Mouse (Mus musculus) brain, embryonic 18.5 days (tissue): ENCODE measurements at regions not wholly inside any gene's neighbourhood (a gene's known extent, or its start where the extent isn't known, plus 50 kb on each side); places are given as distances from the start of the nearest gene placed in this dataset.
"Not testable (repeated sequence)": the region's sequence is repeated elsewhere in the genome, so short reads cannot be mapped to it uniquely, and the experiment has no call there.

Source experiments
- DNase-seq: peaks from one replicate; pipeline ENCODE4 v3.0.0-alpha.2; 2012; ENCODE audit warnings: low read depth, low spot score

GRCm38 (mm10) chr8:102223097-102223496, 562.3 kb downstream of the Cdh11 start:
- DNase-seq, result no peak

DNA sequence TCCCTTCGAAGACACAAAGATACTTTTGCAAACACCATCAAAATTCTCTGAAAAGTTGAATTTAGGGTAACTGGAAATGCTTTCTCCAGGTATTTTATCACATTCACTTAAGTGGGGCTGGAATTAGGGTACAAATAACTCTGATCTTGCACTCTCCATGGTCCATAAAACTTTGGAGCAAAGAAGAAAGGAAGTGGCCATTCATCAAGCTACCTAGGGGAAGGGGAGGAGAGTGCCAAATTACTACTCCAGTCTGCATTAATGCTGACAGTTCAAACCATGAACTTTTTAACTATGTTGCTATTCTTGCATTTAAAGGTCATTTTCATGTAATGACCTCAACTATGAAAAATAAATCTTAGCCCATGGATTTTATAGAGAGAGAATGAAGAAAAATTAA, 579.8 kb downstream of the Cdh11 start:
- no peak for DNase-seq

DNA sequence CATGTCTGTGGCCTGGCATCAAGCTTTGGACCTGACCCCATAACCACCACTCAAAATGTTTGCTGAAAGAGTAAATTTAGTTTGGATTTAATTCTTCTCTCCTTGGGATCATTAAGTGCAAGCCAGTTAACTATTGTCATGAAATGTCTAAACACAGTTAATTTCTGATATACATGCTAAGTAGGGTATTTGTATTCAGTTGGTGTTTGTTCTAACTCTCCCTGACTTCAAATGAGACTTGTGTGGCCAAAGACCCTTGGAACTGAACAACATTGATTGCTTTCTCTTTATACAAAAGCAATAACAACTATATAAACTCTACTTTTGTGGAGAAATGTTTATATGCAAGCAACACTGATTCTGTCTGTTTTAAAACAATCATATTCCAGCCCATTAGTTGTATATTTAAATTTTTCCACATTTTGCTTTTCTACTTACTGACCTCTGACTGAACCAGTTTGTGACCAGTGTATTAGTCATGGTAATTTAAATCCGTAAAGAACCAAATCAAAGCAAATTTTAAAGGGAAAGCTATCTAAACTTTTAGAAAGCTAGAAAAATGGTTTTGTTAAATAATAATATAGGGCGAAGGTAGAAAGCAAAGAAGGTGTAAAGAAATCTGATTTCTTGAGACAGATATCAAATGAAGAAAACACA, 625.8 kb downstream of the Cdh11 start:
- no peak for DNase-seq

DNA sequence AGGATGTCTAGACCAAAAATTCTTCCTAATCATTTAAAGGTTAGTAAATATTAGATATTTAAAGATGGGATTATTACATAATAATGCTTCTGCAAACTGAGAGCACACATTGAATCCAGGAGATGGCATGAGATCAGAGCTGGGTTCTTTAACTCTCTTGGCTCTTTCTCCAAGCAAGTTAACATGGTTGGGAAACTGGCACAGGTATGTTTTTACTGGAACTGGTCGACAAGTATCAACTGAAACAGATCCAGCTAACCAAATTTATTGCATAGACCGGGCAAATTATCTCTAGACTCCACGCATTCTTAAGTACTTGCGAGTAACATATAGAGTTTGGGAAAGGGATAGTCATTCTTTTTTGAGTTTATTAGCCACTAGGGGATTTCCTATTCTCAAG, 666.8 kb downstream of the Cdh11 start:
- DNase-seq, result no peak

- DNase-seq, result no peak
Measured at GRCm38 (mm10) chr8:102116846-102117403, 668.5 kb downstream of the Cdh11 start.

- DNase-seq, result no peak
Measured at GRCm38 (mm10) chr8:102103773-102104172, 681.7 kb downstream of the Cdh11 start.

DNA sequence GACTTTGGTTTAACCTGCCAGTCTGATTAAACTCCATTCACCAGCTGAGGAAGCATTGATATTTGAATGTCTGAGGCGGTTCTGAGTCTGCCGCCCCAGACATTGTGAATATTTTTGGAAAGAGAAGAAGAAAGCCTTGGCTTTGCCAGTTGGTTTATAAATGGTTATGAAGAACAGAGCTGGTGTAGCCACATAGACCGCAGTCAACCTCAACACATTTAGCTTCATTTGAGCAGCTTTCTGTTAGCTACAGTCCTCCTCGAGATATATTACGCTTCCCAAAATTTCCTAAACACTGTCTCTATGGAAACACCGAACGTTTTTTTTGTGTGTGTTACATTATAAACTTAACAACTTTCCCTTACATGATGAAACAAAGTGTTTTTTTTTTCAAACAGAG, 688.7 kb downstream of the Cdh11 start:
- no peak for DNase-seq

DNA sequence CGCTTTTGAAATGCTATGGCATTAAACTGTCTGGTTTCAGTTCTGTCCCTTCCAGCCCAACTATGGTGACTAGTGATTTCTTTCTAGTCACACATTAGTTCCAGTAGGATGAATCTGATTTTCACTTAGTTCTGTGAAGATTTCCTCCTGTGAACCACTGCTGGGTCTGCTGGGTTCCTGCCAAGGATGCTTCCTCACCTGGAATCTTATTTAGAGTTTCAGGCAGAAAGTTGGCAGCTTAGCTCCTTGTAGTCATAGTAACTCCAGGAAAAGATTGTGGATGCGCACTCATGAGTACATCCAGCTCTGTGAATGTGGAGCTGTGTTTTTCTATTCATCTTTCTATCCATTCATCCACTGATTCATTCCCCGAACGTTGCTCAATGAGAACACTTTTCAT, 699.5 kb downstream of the Cdh11 start:
- DNase-seq, result peak; percentile 30

DNA sequence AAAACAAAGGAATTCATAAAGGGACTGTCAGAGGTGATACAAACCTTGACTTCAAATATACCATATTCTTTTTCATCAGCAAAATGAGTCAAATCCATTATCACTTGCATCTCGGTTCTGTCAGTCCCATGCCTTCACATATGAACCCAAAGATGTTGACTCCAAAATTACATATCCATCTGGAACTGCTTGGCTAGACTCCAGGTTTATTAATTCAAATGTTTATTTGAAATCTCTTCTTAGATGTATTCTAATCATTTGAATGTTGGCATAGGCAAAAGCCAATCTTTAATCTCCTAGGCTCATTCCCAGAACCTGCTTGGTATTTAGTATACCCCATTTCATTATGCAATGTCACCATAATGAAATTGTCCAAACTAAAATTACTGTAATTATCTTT, 709.8 kb downstream of the Cdh11 start:
- DNase-seq, result no peak

DNA sequence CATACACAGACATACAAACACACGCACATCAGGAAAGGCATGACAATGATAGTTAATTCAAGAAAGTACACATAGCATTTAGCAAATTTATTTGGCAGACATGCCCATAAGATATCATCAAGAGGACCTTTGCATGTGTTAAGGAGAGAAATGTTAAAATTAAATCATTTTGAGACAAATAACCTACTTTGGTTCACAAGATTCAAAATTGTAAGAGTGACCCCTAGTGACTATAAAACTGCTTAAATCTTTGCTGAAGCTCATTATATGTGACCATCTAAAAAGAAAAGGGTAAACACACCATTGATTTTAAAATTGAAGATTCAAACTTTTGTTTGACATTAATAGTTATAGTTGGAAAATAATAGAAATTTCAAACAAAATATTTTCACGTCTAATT, 721.3 kb downstream of the Cdh11 start:
- DNase-seq, result no peak

DNA sequence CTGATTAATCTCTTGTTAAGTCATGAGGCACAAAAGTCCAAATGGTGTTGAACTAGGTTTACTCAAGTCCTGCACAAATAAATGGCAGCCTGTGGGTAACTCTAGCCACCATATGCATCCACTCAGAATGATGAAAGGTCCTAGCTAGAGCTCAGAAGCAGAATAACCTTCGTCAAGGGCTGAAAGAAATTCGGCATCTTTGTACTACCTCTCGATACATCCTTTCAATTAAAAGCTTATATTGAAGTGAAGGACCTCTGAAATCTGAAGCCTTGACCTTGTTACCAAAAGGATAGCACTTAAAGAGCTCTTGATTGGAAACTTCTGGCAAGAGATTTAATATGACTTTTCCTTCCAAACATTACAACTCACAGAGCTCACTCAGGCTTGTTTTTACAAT, 732.0 kb downstream of the Cdh11 start:
- DNase-seq, result no peak

- DNase-seq, result no peak
Measured at GRCm38 (mm10) chr8:102026956-102027927, 758.2 kb downstream of the Cdh11 start.

DNA sequence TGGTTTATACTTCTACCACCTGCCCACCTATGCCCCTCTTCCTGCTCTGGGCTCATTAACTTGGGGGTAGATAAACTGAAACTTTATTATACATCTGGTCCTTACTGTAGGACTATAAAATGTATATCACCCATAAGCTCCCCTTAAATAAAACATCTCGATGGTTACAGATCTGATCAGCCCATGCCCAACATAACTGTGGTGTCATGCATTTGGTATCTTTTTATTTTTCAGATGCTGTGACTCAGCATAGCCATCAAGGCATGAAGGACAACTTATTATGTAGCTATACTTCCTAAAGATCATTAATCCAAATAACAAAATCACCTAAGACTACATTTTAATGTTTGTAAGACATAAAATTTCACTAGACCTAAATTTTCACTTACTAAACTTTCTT, 761.0 kb downstream of the Cdh11 start:
- DNase-seq, result no peak

DNA sequence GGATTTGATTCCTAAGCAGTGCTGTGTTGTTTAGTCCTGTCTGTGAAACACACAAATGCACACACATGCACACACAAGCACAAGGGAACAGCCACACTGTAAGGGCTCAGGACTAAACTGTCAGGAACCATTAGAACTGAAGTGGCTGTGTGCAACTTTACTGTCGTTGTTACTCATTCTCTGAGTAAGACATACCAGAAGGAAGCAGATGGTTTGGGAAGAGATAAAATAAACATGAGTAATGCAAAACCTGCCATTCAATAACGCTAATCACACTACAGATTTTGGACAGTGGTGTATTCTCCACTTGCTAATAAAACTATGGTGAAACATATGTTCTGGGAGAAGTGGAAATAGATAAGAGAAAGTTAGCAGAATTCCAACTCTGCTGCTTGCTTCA, 767.7 kb downstream of the Cdh11 start:
- DNase-seq, result no peak

DNA sequence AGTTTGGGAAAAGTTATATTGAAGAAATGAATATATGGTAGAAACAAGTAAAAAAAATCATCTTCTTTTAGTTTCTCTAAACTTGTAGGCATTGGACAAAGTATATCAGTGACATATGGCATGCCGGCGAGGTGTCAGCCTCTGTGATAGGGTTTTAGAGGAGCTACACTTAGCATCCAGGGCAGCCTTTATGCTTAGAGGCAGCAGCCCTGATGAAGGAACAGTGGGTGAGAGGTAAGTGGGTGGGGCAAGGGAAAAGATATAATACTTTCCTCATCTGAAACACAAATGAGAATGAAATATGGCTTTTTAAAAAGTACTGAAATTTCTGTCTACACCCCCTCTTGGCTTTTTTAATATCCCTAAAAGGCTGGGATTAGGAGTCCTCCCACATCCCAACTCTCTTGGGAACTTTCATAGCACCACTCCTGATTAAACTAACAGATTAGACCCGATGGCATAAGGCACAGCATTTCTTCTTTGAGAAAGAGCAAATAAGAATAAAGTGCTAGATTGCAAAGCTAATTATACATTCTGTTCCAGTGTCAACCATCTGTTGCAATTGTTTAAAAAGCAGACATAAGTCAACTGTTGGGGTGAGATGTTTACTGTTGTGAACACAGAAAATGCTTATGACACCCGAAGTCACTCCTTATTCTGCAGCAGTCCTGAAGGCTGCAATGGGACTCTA, 785.0 kb downstream of the Cdh11 start:
- DNase-seq, result peak; percentile 26

GRCm38 (mm10) chr8:101996761-101997160, 788.7 kb downstream of the Cdh11 start:
- not testable (repeated sequence) for DNase-seq

DNA sequence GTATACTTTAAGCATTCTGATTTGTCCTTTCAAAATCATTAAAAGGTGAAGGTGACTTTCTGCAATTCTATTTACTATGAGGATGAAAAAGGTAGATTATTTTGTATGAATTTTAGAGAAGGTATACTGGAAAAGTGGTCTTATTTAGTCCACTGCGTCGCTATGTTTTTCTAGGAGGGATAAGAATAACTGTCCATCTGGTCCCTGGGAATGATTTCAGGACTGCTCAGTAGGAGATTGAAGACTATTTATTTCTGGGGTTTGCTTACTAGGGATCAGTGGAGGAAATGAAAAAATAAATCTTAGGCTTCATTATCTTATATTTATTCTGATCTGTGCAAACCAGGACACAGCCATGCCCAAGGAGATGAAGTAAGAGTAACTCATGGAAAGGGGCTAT, 828.6 kb downstream of the Cdh11 start:
- DNase-seq, result no peak

DNA sequence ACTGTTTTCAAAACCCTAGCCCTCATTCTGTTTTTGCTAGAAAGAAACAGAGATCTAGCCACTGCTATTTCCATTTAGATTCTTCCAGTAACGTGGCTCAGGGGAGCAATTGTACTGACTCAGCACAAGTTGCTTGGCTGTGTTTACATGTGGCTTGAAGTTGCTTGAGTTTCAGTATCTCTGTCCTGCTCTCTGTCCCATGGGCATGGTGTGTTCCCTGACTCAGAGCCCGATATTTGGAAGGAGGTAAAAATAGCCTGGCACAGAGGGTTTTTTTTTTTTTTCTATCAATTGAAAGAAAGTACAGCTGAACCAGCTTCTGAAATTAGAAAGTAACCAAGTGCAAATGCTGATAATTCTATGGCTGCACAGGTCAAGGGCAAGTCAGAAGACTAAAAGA, 834.8 kb downstream of the Cdh11 start:
- no peak for DNase-seq

- no peak for DNase-seq
Measured at GRCm38 (mm10) chr8:101937859-101938258, 847.6 kb downstream of the Cdh11 start.

- no peak for DNase-seq
Measured at GRCm38 (mm10) chr8:101913665-101914064, 871.8 kb downstream of the Cdh11 start.
